Mouse (Mus musculus): Measurements from ENCODE around the gene Gtf2f1.

The Gtf2f1 gene

GRCm38 (mm10) chr17:56976531-56977390, 34.3 kb downstream of the Gtf2f1 start:
- no peak for DNase-seq (ENCODE audit: extremely low read depth, low read depth)

- no peak for DNase-seq (ENCODE audit: extremely low read depth, low read depth)
Observed at GRCm38 (mm10) chr17:56975391-56975790, 35.7 kb downstream of the Gtf2f1 start.

GRCm38 (mm10) chr17:56974708-56975240, 36.3 kb downstream of the Gtf2f1 start:
- DNase-seq (ENCODE audit: extremely low read depth, low read depth): no peak

- no peak for DNase-seq (ENCODE audit: extremely low read depth, low read depth)
Observed at GRCm38 (mm10) chr17:56973956-56974707, 37.0 kb downstream of the Gtf2f1 start.

GRCm38 (mm10) chr17:56970081-56970480, 41.0 kb downstream of the Gtf2f1 start:
- DNase-seq (ENCODE audit: extremely low read depth, low read depth): no peak

- no peak for DNase-seq (ENCODE audit: extremely low read depth, low read depth)
Observed at GRCm38 (mm10) chr17:56969321-56969720, 41.8 kb downstream of the Gtf2f1 start.

- no peak for DNase-seq (ENCODE audit: extremely low read depth, low read depth)
Observed at GRCm38 (mm10) chr17:56963646-56964045, 47.4 kb downstream of the Gtf2f1 start.

GRCm38 (mm10) chr17:56962642-56963405, 48.3 kb downstream of the Gtf2f1 start:
- DNase-seq (ENCODE audit: extremely low read depth, low read depth): no peak

- no peak for DNase-seq (ENCODE audit: extremely low read depth, low read depth)
Observed at GRCm38 (mm10) chr17:56961880-56962279, 49.2 kb downstream of the Gtf2f1 start.

- no peak for DNase-seq (ENCODE audit: extremely low read depth, low read depth)
Observed at GRCm38 (mm10) chr17:56958667-56959066, 52.4 kb downstream of the Gtf2f1 start.

- DNase-seq (ENCODE audit: extremely low read depth, low read depth): peak; percentile 54
Observed at GRCm38 (mm10) chr17:56957763-56958429, 53.2 kb downstream of the Gtf2f1 start.

GRCm38 (mm10) chr17:56954871-56955270, 56.2 kb downstream of the Gtf2f1 start:
- DNase-seq (ENCODE audit: extremely low read depth, low read depth): no peak
